Mouse (Mus musculus) liver, embryonic 14.5 days (tissue): Measurements from ENCODE around the gene Bod1l. TPM values are rescaled to one million over a fixed set of nuclear protein-coding genes. Genes with fewer than 3 reads are reported as not detected.

Experiments used
- ATAC-seq: fragments of 200-750 bp; cut with Nextera tagmentation; 2 replicates; pipeline ENCODE4 v1.8.0; 2017; ENCODE audit warnings: moderate number of reproducible peaks, mild to moderate bottlenecking, moderate library complexity; ENCODE audit not compliant: insufficient read depth
- DNase-seq, 3 experiments: peaks; one replicate each; pipeline ENCODE4 v3.0.0-alpha.2; 2012 to 2013; ENCODE audit warnings: low read depth in 3 of 3, low spot score in 3 of 3
- H3K27ac ChIP-seq: fragments of 300-500 bp; sonication (generic); 2 replicates; pipeline ENCODE4 v1.5.1; 2014; ENCODE audit warnings: moderate library complexity, mild to moderate bottlenecking, control low read depth, inconsistent platforms
- H3K27me3 ChIP-seq: fragments of 300-500 bp; sonication (generic); 2 replicates; pipeline ENCODE4 v1.6.1; 2014; ENCODE audit warnings: mild to moderate bottlenecking, low read length, moderate library complexity; ENCODE audit not compliant: control insufficient read depth, insufficient read depth
- H3K36me3 ChIP-seq: fragments of 300-500 bp; sonication (generic); replicated peaks from 2 replicates; pipeline ENCODE4 v1.6.1; 2014; ENCODE audit warnings: low read depth; ENCODE audit not compliant: control insufficient read depth, insufficient read depth
- H3K4me1 ChIP-seq, 2 experiments: fragments of 200-500 bp in 1 of 2; fragments of 300-500 bp in 1 of 2; sonication (generic) in 1 of 2; replicated peaks; 2 replicates each; pipeline ENCODE4 v1.6.1; 2012 to 2014; ENCODE audit warnings: antibody characterized with exemption in 1 of 2, inconsistent platforms in 1 of 2, low read length in 1 of 2; ENCODE audit not compliant: control insufficient read depth in 2 of 2, insufficient read depth in 2 of 2
- H3K4me2 ChIP-seq: fragments of 300-500 bp; sonication (generic); 2 replicates; pipeline ENCODE4 v1.6.1; 2014; ENCODE audit warnings: low read depth, mild to moderate bottlenecking, control low read depth, moderate library complexity
- H3K4me3 ChIP-seq, 2 experiments: fragments of 200-500 bp in 1 of 2; fragments of 300-500 bp in 1 of 2; sonication (generic) in 1 of 2; 2 replicates each; pipeline ENCODE4 v1.5.1; 2012 to 2014; ENCODE audit warnings: low read depth in 2 of 2, low read length in 2 of 2, mild to moderate bottlenecking in 2 of 2, control low read depth in 1 of 2, inconsistent platforms in 1 of 2, moderate library complexity in 1 of 2; ENCODE audit not compliant: insufficient read depth in 1 of 2
- H3K9ac ChIP-seq: fragments of 300-500 bp; sonication (generic); replicated peaks from 2 replicates; pipeline ENCODE4 v1.6.1; 2014; ENCODE audit warnings: mild to moderate bottlenecking, control low read depth, moderate library complexity
- H3K9me3 ChIP-seq: fragments of 300-500 bp; sonication (generic); 2 replicates; pipeline ENCODE4 v1.6.1; 2016; ENCODE audit warnings: low read length, mixed read lengths; ENCODE audit not compliant: control insufficient read depth
- CTCF ChIP-seq: IDR thresholded peaks from 2 replicates; pipeline ENCODE4 v1.5.1; 2016; ENCODE audit warnings: antibody characterized with exemption, low read depth, control low read depth
- EP300 ChIP-seq: IDR thresholded peaks from 2 replicates; pipeline ENCODE4 v1.6.1; 2016; ENCODE audit warnings: antibody characterized with exemption, low read depth
- WGBS: fragments of 180-500 bp; shearing (Covaris S2); extraction: QIAGEN DNeasy Blood & Tissue Kit; methylation state at CpG from one replicate; pipeline ENCODE4 v1.1.7; 2014; ENCODE audit not compliant: insufficient replicate concordance; 5-methylcytosine and 5-hydroxymethylcytosine counted together
- polyA plus RNA-seq, 2 experiments: library from polyadenylated mRNA; depleted of rRNA in 1 of 2; stranded (reverse) in 1 of 2; unstranded in 1 of 2; fragments of >200 nt; fragmentation: Nextera tagmentation in 1 of 2; extraction: Ambion mirVana in 1 of 2; gene quantifications; 2 replicates each; pipeline versions ENCODE4 v1.2.1 to v1.2.3; 2012 to 2014

The Bod1l gene
- polyA plus RNA-seq, 2 experiments = 4.4 to 7.9 TPM

DNA sequence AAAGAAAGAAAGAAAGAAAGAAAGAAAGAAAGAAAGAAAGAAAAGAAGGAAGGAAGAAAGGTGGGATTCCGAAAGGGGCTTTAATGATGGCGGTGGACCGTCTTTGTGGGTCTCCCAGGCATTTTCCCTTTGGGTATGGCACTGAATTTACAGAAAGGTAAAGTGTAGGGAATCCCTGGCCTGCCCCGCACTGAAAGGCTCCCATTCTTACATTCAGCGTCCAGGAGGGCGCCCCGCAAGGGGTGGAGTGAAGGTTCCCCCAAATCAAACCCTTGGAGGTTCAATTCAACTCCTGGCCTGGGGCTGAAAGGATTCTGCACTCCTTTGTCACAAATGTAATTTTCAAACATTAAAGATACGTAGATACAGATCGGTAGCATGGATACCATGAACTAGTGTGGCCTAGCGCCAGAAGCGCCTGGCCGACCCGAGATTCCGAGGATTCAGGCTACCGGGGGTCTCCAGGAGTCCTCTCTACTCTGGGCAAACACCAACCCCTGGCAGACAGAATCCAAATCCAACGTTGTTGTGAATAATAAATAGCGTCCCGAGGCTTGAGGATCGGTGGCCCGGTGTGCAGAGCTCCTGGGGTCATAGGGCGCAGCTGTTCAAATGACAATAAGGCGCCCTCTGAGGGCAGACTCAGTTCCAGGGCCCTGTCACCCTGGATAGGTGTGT, 83.1 kb downstream of the Bod1l start:
- Histone ChIP-seq H3K4me1 (no peaks in the 10 kb centered on the region), H3K27me3 (peaks cover 89% of the 10 kb centered on the region), H3K9ac (no peak overlapping the region), H3K27ac (no peak overlapping the region), H3K36me3 (no peaks in the 10 kb centered on the region), H3K4me3 (no peak overlapping the region), H3K4me2 (no peak overlapping the region), H3K9me3 (no peaks in the 10 kb centered on the region)
- TF ChIP-seq CTCF = no peak
- TF ChIP-seq EP300 = no peak
- ATAC-seq (no peak), DNase-seq (no peak)
- 6% methylated on average over 22 of the region's 22 CpGs for WGBS

DNA sequence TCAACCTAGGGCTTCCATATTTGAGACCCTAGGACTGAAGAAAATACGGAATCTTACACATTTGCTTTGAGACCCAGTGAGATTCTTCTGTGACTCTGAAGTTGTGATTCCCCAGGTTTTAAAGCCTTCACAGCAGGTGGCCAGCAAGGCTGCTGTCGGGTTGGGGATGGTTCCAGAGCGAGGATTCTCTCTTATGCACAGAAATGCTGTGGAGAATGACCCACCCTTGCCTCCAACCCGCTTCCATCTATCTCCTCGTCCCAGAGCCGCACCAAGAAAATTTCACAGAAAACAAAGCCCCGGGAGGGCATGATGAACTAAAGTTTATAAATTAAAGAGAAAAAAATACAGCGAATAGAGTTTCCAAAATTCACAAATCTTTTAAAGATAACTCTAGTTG, 84.0 kb downstream of the Bod1l start:
- ATAC-seq = no peak
- Histone ChIP-seq H3K4me1 (no peaks in the 10 kb centered on the region), H3K9ac (no peak overlapping the region), H3K4me3 (no peak overlapping the region), H3K9me3 (no peaks in the 10 kb centered on the region), H3K4me2 (no peak overlapping the region), H3K36me3 (no peaks in the 10 kb centered on the region), H3K27ac (no peak overlapping the region), H3K27me3 (peaks cover 91% of the 10 kb centered on the region)
- TF ChIP-seq CTCF (no peak), EP300 (no peak)
- no peak for DNase-seq
- 2% methylated on average over 8 of the region's 8 CpGs for WGBS

DNA sequence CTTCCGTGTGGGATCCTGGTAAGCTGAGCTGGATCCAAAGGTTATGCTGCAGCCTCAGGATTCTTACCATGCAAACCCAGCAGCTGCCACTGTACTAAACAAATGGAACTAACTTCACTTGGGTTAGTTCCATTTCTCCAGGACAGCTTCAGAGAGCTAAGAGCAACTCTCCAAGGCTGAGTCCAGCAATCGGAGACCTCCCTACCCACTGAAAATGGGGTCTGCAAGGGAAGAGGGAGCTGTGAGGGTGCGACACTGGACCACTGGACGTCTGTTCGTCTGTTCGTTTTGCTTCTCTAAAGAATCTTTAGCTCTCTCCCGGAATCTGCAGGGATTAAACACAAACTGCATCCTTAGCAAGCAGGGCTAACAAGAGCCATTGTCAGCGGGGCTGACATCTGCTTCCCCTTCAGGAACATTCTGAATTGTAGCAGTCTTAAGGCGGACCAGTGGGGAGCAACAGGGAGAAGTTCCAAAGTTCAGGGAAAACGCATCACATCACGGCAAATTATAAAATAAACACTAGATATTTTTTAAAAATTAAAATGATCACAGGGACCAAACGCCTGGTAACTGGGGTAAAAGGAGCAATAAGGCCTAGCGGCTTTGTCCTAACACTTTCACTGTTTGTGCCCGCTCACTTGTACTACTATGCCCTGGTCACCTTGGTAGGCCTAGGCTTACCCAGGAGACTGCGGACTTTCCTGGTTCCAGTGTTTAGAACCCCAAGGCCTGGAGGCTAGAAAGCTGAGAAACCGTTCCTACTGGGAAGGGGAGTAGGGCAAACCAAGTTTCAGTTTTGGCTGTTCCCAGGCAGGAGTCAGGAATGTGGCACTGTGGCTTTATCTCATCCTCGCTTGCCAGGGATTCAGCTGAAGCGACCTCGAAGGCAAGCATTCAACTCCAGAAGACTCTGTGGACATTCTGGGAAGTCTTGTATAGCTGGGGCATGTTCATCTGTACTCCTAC, 85.2 kb downstream of the Bod1l start:
- H3K27me3 ChIP-seq = peaks cover 92% of the 10 kb centered on the region
- ATAC-seq (no peak), DNase-seq (no peak)
- no peak overlapping the region for H3K4me2 ChIP-seq
- TF ChIP-seq EP300 = no peak
- no peak for TF ChIP-seq CTCF
- H3K36me3 ChIP-seq = no peaks in the 10 kb centered on the region
- H3K9ac ChIP-seq = no peak overlapping the region
- no peak overlapping the region for H3K4me3 ChIP-seq
- no peaks in the 10 kb centered on the region for H3K9me3 ChIP-seq
- WGBS = 6% methylated on average over 19 of the region's 19 CpGs
- no peak overlapping the region for H3K27ac ChIP-seq
- no peaks in the 10 kb centered on the region for H3K4me1 ChIP-seq

DNA sequence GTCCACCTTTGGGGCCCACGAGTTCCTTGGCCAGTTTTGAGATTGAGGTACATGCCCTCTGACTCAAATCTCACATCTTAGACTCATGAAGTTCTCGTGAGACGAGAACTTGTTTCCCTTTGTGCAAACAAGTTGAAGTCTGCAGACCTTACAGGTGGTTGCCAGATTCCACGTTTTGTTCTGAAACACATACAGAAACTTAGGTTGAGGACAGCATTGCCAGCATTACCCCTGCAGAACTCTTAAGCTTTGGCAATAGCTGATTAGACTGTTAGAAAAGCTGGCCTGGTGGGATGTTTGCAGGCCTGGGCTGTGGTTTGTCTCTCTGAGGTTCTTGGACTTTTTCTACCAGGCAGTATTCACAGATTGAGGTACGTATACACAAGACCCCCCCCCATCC, 86.8 kb downstream of the Bod1l start:
- H3K27ac ChIP-seq = no peak overlapping the region
- TF ChIP-seq CTCF (no peak), EP300 (no peak)
- H3K4me3 ChIP-seq = no peak overlapping the region
- H3K9me3 ChIP-seq = no peaks in the 10 kb centered on the region
- H3K4me2 ChIP-seq = no peak overlapping the region
- H3K27me3 ChIP-seq = peaks cover 90% of the 10 kb centered on the region
- no peaks in the 10 kb centered on the region for H3K4me1 ChIP-seq
- ATAC-seq (no peak), DNase-seq (no peak)
- WGBS = 4% methylated on average over 5 of the region's 5 CpGs
- no peaks in the 10 kb centered on the region for H3K36me3 ChIP-seq
- no peak overlapping the region for H3K9ac ChIP-seq

DNA sequence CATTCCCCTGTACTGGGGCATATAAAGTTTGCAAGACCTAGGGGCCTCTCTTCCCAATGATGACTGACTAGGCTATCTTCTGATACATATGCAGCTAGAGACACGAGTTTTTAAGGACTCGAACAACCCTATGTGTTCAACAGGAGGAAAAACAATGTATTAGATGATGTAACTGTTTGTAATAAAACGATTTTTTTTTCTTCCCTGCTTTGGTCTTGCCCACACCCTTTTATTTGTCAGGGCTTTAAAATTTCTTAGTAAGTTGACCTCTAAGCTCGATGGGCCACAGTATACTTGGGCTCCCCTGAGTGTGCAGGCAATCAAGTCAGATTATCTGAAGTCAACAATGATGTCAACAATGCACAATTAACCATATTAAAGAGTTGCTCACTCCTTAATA, 87.7 kb downstream of the Bod1l start:
- H3K4me1 ChIP-seq = no peaks in the 10 kb centered on the region
- H3K36me3 ChIP-seq = no peaks in the 10 kb centered on the region
- no peaks in the 10 kb centered on the region for H3K9me3 ChIP-seq
- DNase-seq (no peak), ATAC-seq (no peak)
- WGBS = 7% methylated on average over 4 of the region's 4 CpGs
- no peak overlapping the region for H3K27ac ChIP-seq
- H3K4me3 ChIP-seq = no peak overlapping the region
- peaks cover 85% of the 10 kb centered on the region for H3K27me3 ChIP-seq
- no peak overlapping the region for H3K4me2 ChIP-seq
- no peak for TF ChIP-seq CTCF
- TF ChIP-seq EP300 = no peak
- H3K9ac ChIP-seq = no peak overlapping the region
